Mouse (Mus musculus): ENCODE measurements around the gene Dmgdh.

Gene Dmgdh

GRCm38 (mm10) chr13:93710325-93710724 is 36.1 kb downstream of the Dmgdh start:
- DNase-seq (ENCODE audit: low spot score) = no peak

DNA sequence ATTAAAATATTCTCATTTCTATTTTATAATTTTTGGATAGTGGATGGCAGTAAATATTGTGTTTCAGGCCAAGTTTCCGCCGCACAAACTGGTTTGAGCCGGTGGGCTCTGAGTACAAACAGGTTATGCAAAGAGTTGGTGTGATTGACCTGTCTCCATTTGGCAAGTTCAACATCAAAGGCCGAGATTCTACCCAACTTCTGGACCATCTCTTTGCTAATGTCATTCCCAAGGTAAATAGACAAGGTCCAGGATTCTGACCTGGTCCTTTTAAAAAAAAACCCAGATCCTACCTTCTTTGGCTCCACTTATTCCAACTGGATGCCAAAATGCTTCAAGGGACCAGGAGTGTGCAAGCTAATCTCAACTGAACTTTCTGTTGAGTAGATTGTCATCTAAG is 37.0 kb downstream of the Dmgdh start:
- DNase-seq (ENCODE audit: low spot score) = no peak

- no peak for DNase-seq (ENCODE audit: low spot score)
These were observed 38.1 kb downstream of the Dmgdh start for GRCm38 (mm10) chr13:93712362-93712761.

- no peak for DNase-seq (ENCODE audit: low spot score)
These were observed 39.6 kb downstream of the Dmgdh start for GRCm38 (mm10) chr13:93713826-93714225.

- DNase-seq (ENCODE audit: low spot score) = no peak
These were observed 42.9 kb downstream of the Dmgdh start for GRCm38 (mm10) chr13:93717113-93717512.

DNA sequence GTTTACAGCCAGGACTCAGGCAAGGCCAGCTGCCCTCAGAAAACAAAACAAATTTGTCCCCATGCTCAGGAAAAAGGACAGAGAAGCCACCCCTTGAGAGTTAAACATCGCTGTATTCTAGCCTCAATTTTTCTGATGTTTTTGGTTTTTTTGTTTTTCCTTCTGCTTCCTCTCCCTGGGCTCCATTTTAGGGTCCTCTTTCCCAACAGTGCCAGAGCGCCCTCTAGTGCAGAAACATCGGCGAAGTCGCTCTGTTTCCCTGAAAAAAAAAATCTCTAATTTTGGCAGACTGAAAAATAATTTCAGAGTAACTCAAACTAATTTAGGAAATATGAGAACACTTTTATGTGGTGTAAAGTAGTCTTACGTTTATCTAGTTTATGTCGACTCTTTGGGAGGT is 44.7 kb downstream of the Dmgdh start:
- peak; percentile 35 for DNase-seq (ENCODE audit: low spot score)

- no peak for DNase-seq (ENCODE audit: low spot score)
These were observed 47.7 kb downstream of the Dmgdh start for GRCm38 (mm10) chr13:93721916-93722315.

DNA sequence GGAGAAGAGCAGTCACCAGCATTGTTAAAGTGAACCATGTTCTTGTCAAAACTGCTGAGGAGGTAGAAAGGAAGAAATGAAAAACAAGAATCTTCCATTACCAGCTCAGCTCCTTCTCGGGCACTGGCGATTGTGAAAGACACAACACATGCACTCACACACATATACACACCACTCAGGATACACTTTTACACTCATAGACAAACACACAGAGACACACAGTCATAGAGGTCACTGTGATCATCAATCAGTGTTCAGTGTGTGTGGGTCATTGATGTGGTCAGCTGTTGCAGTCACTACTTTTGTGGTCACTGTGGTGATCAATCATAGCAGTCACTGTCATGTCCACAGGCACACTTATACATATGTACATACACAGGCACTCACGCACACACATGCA is 49.2 kb downstream of the Dmgdh start:
- no peak for DNase-seq (ENCODE audit: low spot score)

DNA sequence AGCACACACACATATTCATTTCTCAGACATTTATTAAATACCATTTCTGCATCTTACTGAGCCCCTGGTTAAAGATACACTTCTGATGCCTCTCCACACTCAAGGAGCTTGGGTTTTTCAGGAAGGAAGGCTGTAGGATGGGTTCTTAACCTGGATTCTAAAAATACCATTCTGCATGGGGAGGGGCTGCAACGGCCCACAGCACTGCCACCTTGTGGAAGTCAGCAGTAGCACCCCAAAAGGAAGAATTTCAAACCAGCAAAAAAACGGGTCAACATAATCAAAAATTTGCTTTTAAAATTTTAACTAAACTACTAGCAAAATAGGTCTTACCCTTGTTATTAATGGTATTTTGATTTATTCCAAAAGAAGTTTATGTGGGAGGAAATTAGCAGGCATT is 50.0 kb downstream of the Dmgdh start:
- no peak for DNase-seq (ENCODE audit: low spot score)

DNA sequence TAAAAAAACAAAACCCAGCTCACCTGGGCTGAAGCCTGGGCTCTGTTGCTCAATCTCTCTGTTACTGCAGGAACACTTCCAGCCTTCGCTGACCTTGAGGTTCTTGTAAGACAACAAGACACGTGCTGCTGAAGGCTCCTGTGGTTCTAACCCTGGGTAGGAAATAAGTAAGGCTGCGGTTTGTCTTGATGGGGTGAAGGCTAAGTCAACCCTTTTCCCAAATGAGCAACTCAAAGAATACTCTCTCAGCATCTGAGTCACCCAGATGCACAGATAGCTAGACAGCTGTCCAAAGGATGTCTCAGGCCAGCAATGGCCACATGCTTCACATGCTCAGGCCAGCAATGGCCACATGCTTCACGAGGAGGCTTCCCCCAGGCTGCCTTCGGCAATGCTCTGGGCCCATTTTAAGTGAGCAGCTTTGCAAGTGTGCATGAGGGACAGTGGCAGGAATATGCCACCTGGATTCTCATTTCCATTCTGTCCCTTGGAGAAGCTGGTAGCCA is 61.0 kb downstream of the Dmgdh start:
- DNase-seq (ENCODE audit: low spot score) = no peak

- no peak for DNase-seq (ENCODE audit: low spot score)
These were observed 69.9 kb downstream of the Dmgdh start for GRCm38 (mm10) chr13:93744118-93744517.

DNA sequence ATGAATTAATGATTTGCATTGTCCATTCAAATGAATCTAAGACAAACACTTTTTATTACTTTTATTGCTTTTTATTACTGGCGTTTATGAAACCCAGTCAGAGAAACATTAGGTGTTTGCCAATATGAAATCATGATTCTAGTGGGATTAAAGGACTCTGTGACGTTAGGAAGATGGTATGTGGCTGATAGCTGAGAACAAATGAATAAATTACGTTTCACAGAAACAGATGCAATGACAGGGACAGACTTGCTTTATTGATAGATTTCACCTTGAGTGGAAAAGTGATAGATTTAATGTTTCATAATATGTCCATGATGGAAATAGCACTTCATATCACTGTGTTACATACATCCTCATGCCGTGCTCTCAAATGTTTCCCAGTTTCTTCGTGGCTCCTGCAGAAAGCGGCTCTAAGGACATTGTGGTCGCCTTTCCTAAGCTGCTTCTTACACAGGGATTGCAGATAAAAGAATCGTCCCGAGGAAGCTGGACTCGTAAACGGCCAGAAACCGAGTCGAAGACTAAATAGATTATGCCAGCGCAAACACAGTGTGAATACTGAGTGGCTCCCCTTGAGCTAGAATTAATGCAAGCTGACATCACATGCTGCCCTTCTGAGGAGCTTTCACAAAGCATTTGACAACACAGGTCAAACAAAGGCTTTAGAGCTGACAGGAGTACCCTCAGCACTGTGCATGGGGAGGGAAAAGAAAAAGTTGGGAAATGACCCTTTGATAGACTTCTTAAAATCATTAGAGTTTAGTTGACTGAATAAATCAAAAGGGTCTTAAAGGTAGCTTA is 78.6 kb downstream of the Dmgdh start:
- DNase-seq (ENCODE audit: low spot score) = no peak

DNA sequence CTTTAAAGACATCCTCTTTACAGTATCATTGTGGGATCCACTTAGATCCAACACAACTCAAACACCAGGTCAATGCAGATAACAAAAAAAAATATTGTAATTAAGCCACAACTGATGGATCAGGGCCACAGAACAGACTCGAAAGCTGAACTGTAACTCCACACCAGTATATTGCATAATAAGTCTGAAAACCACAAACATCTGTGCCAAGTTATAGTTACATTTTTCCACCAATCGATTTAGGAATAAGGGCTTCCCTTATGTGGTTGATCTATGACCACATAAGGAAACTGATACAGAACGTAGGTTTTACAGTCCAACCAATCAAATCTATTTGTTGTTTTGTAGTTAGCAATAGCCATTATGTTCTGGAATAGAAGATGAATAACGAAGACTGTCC is 80.9 kb downstream of the Dmgdh start:
- DNase-seq (ENCODE audit: low spot score) = no peak

DNA sequence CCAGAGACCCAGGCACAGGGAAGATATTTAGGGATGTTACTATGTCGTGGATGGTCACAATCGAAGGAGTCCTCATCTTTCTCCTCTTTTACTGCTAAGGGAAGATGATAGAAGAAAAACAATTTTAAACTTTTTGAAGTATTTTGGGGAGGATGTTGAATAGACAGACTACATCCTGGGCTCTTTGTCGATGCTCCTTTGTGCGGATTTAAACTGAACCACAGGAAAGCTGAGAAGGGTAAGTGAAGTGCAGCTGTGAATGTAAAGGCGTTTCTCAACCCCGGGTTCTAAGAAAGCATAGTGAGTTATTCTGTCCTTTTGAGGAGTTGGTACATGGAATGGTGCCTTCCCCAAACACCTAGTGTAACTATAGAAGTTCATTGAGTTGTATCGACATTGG is 82.4 kb downstream of the Dmgdh start:
- no peak for DNase-seq (ENCODE audit: low spot score)

- DNase-seq (ENCODE audit: low spot score) = no peak
These were observed 83.3 kb downstream of the Dmgdh start for GRCm38 (mm10) chr13:93757514-93757913.

DNA sequence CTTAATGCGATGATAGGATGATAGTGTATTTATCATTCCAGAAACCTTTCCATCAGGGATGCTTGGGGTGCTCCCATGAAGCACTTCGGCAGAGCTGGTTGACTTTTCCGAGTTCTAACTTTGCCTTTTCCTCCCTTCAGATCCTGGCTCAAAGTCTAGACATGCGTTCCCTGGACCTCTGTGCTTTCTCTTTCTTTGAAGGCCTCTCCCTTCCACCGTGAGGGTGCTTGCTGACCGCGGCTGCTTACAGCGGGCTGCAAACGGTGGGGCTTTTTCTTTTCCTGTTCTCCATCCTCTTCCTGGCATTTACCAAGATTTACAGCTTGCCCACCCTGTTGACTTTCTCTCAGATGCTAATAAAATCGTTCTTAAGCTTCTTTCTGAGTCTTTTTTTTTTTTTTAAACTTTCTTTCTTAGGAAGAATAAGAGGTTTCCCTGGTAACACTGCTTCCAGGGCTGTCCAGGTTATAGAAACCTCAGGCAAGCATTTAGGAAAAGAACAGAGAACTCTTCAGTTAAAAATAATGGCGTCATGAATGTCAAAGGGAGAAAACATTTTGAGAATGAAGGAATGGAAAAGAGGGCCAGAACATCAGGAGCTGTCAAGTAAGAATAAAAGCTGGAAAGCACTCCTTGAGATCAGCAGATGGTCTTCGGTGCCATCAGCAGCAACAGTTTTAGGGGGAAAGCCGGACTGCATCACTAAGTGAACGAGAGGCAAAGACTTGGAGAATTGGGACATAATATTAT is 84.1 kb downstream of the Dmgdh start:
- no peak for DNase-seq (ENCODE audit: low spot score)

GRCm38 (mm10) chr13:93761831-93762230 is 87.6 kb downstream of the Dmgdh start:
- no peak for DNase-seq (ENCODE audit: low spot score)

DNA sequence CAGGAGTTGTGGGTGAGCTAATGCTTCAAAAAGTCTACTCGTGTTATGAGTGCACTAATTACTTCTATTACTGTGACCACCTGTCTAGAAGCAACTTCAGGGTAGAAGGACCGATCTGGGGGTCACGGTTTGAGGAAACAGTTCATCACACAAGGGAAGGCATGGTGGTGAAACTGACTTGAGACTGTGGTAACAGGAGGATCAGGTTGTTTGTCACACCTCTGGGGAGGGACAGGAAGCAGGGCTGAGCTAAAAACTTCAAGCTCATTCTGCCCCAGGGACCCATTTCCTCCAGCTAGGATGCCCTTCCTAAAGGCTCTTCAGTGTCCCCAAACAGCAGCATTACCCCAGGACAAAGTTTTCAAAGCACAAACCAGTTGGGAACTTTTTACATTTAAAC is 88.6 kb downstream of the Dmgdh start:
- no peak for DNase-seq (ENCODE audit: low spot score)

- no peak for DNase-seq (ENCODE audit: low spot score)
These were observed 90.2 kb downstream of the Dmgdh start for GRCm38 (mm10) chr13:93764321-93764973.

GRCm38 (mm10) chr13:93771031-93771587 is 96.9 kb downstream of the Dmgdh start:
- no peak for DNase-seq (ENCODE audit: low spot score)

DNA sequence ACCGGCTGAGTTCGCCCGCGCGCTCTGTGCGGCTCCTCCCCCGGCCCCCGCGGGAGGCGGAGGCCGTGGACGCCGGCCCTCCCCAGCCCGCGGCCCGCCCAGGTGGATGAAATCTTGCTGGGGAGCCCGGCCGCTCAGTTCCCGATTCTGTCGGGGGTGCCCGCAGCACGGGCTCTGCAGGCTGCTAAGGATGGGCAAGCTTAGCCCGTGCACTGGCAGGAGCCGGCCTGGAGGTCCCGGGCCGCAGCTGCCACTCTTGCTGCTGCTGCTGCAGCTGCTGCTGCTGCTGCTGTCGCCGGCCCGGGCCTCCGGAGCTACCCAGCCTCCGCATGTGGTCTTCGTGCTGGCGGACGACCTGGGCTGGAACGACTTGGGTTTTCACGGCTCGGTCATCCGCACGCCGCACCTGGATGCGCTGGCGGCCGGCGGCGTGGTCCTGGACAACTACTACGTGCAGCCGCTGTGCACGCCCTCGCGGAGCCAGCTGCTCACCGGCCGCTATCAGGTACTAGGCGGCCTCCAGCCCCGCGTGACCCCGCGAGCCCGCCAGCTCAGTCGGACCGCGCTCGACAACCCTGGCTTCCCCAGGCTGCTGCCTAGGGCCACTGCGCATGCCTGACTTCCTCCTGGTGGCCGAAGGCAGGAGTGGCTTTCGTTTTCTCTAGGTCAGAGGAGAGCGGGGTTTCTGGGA is 97.5 kb downstream of the Dmgdh start, which contains the start of gene Arsb:
Gene Arsb (plus strand): TSS at position 43 of the 691 bp plus-strand sequence.
- peak; percentile 87 for DNase-seq (ENCODE audit: low spot score)

- DNase-seq (ENCODE audit: low spot score) = no peak
These were observed 98.0 kb downstream of the Dmgdh start for GRCm38 (mm10) chr13:93772279-93772636.

Measured in yolk sac, embryonic 10.5 days (tissue).